Mouse (Mus musculus) lung, adult 2 months (tissue): Measurements from ENCODE around the gene Spag9. TPM values are rescaled to one million over a fixed set of nuclear protein-coding genes. Genes with fewer than 3 reads are reported as not detected.

ENCODE experiments used
- DNase-seq: peaks from one replicate; pipeline ENCODE4 v3.0.0; 2022
- H3K4me1 ChIP-seq: fragments of 200-500 bp; 2 replicates; pipeline ENCODE4 v1.6.1; 2011; ENCODE audit warnings: low read length; ENCODE audit not compliant: control insufficient read depth, insufficient read depth
- H3K4me3 ChIP-seq: fragments of 200-500 bp; replicated peaks from 2 replicates; pipeline ENCODE3; 2011; ENCODE audit warnings: low read depth, mild to moderate bottlenecking, control low read depth, low read length; ENCODE audit errors: extremely low read depth
- CTCF ChIP-seq: fragments of 200-500 bp; IDR thresholded peaks from 2 replicates; pipeline ENCODE4 v1.5.1; 2011; ENCODE audit warnings: mild to moderate bottlenecking, low read length, control low read depth; ENCODE audit not compliant: insufficient read depth
- POLR2A ChIP-seq: fragments of 200-500 bp; IDR thresholded peaks from 2 replicates; pipeline ENCODE4 v1.6.1; 2011; ENCODE audit warnings: low read depth, mild to moderate bottlenecking, control low read depth, low read length, borderline replicate concordance; ENCODE audit errors: extremely low read depth
- WGBS: fragments of 180-500 bp; shearing (Covaris S2); methylation state at CpG from one replicate; pipeline ENCODE4 v1.1.7; 2018; 5-methylcytosine and 5-hydroxymethylcytosine counted together
- polyA plus RNA-seq: library from polyadenylated mRNA; depleted of rRNA; stranded (reverse); fragments of >200 nt; gene quantifications from 2 replicates; pipeline ENCODE4 v1.2.3, GENCODE M21; 2012

Gene Spag9
- polyA plus RNA-seq, 1 experiment: 33.9 TPM

GRCm38 (mm10) chr11:94127966-94128365, 132.1 kb downstream of the Spag9 start:
- no peak overlapping the region for H3K4me3 ChIP-seq
- TF ChIP-seq POLR2A: no peak
- TF ChIP-seq CTCF: peak; percentile 95
- peaks cover 2% of the 10 kb centered on the region; the same call in 1 of the 2 replicates for H3K4me1 ChIP-seq
- WGBS: 29% methylated on average over 5 of the region's 5 CpGs
- peak; percentile 73 for DNase-seq

GRCm38 (mm10) chr11:94128506-94128905, 132.6 kb downstream of the Spag9 start:
- no peak for DNase-seq
- no peak for TF ChIP-seq CTCF
- no peak for TF ChIP-seq POLR2A
- H3K4me3 ChIP-seq: no peak overlapping the region
- WGBS: 94% methylated on average over 8 of the region's 8 CpGs
- peaks cover 5% of the 10 kb centered on the region; the same call in 1 of the 2 replicates for H3K4me1 ChIP-seq

GRCm38 (mm10) chr11:94129261-94130059, 133.6 kb downstream of the Spag9 start:
- Histone ChIP-seq H3K4me3 (no peak overlapping the region), H3K4me1 (peaks cover 10% of the 10 kb centered on the region)
- TF ChIP-seq CTCF (peak; percentile 79), POLR2A (no peak)
- DNase-seq: peak; percentile 43
- WGBS: 67% methylated on average over 12 of the region's 12 CpGs

GRCm38 (mm10) chr11:94130118-94131095, 134.5 kb downstream of the Spag9 start:
- TF ChIP-seq CTCF: no peak
- TF ChIP-seq POLR2A: no peak
- H3K4me3 ChIP-seq: no peak overlapping the region
- no peak for DNase-seq
- H3K4me1 ChIP-seq: peaks cover 12% of the 10 kb centered on the region
- WGBS: 62% methylated on average over 4 of the region's 4 CpGs

GRCm38 (mm10) chr11:94133344-94133955, 137.6 kb downstream of the Spag9 start:
- Histone ChIP-seq H3K4me3 (no peak overlapping the region), H3K4me1 (peaks cover 15% of the 10 kb centered on the region)
- peak; percentile 92 for DNase-seq
- TF ChIP-seq CTCF (peak; percentile 95), POLR2A (peak; percentile 19; the same call in 1 of the 2 replicates)
- WGBS: 5% methylated on average over 11 of the region's 11 CpGs

GRCm38 (mm10) chr11:94134076-94134838, 138.4 kb downstream of the Spag9 start:
- no peak overlapping the region for H3K4me3 ChIP-seq
- 47% methylated on average over 18 of the region's 18 CpGs for WGBS
- TF ChIP-seq POLR2A: no peak
- TF ChIP-seq CTCF: no peak
- peak; percentile 80 for DNase-seq
- H3K4me1 ChIP-seq: peaks cover 15% of the 10 kb centered on the region

GRCm38 (mm10) chr11:94135581-94136001, 139.7 kb downstream of the Spag9 start:
- WGBS: 65% methylated on average over 8 of the region's 8 CpGs
- H3K4me1 ChIP-seq: peaks cover 13% of the 10 kb centered on the region
- H3K4me3 ChIP-seq: no peak overlapping the region
- TF ChIP-seq POLR2A (no peak), CTCF (no peak)
- no peak for DNase-seq

- DNase-seq: no peak
- TF ChIP-seq POLR2A (no peak), CTCF (no peak)
- Histone ChIP-seq H3K4me3 (no peak overlapping the region), H3K4me1 (peaks cover 13% of the 10 kb centered on the region)
- WGBS: 44% methylated on average over 7 of the region's 7 CpGs
Measured at GRCm38 (mm10) chr11:94136656-94137055, 140.8 kb downstream of the Spag9 start.

GRCm38 (mm10) chr11:94137326-94138061, 141.6 kb downstream of the Spag9 start:
- no peak for DNase-seq
- peaks cover 13% of the 10 kb centered on the region for H3K4me1 ChIP-seq
- 59% methylated on average over 14 of the region's 14 CpGs for WGBS
- no peak overlapping the region for H3K4me3 ChIP-seq
- TF ChIP-seq CTCF (no peak), POLR2A (no peak)
